Mouse (Mus musculus) thymus, adult 18-20 months (tissue): ENCODE measurements around the gene Arhgef17.

Experiments used
- DNase-seq, 2 experiments: peaks; one replicate each; pipeline ENCODE4 v3.0.0; 2022; ENCODE audit warnings: mixed read lengths in 2 of 2

Gene Arhgef17

DNA sequence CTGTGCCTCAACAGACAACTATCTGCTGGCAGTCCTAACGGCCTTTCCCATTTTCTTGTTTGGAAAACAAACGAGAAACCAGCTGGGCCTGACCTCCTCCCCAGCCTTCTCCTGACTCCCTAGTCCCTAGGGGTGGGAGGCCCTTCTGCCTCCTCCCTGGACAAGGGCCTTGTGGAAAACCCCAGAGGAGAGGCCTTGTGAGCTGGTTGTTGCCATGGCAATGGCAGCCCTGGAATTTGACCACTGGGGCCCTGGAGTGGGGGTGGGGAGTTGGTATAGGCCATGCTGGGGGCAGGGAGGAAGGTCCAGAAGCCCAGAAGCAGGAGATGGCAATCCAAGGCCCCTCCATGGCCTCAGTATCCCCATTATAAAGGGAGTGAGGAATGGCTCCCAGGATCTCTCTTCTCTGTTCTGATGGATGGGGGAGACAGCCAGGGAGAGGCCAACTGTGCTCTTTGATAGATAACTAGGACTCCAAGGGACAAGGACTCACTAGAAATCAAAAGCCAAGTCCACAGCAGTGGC is 20.6 kb downstream of the Arhgef17 start:
- DNase-seq: no peak

DNA sequence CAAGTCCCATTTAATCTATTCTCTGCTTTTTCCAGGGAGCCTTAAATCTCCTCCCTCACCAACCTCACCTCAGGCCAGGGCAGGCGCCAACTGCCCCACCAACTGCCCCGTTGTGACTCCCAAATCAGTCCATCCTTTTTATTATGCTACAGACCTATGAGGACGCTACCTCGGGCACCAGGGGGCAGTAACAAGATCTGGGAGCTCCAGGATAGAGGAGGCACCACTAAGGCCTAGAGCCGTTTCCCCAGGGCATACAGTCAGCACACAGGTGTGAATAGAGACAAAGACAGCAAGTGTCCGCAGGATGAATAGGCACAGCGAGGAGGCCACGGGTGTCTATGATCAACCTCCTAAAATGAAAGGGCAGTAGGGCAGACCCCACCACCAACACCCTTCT is 23.3 kb downstream of the Arhgef17 start:
- DNase-seq: no peak

DNA sequence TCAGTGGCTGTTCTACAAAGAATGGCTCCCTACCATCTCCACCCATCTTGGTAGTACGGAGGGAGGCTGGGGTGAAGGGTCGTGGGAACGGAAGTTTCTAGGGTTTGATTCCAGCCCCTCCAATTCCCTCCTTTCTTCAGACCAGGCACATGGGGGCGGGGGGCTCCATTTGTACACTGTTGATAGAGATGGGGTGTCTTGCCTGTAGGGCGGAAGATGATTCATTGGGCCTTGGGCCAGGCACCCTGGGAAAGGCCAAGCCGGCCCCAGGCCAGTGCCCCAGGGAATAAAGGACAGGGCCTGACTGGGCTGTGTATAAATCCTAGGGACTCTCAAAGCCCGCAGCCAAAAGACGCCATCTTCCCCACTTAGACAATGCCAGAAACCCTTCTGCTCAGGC is 23.8 kb downstream of the Arhgef17 start:
- no peak for DNase-seq

DNA sequence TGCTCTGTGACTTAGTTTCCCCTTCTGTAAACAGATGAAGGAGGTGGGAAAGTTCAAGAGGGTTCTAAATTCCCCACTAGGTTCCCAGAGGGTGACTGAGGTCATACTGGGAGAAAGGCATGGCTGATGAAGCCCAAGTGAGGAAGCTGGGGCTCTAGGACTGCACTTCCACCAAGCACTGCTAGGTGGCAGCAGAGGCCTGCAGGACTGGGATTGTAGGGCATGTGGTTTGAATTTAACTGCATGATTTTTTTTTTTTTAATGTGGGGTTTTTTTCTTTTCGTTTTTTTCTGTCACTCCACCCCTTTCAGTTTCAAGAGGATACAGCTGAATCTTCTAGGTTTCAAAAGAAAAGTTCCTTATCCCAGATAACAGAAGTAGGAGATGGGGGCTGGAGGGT is 24.7 kb downstream of the Arhgef17 start:
- peak in 1 of 2 experiments; percentile 42 for DNase-seq

DNA sequence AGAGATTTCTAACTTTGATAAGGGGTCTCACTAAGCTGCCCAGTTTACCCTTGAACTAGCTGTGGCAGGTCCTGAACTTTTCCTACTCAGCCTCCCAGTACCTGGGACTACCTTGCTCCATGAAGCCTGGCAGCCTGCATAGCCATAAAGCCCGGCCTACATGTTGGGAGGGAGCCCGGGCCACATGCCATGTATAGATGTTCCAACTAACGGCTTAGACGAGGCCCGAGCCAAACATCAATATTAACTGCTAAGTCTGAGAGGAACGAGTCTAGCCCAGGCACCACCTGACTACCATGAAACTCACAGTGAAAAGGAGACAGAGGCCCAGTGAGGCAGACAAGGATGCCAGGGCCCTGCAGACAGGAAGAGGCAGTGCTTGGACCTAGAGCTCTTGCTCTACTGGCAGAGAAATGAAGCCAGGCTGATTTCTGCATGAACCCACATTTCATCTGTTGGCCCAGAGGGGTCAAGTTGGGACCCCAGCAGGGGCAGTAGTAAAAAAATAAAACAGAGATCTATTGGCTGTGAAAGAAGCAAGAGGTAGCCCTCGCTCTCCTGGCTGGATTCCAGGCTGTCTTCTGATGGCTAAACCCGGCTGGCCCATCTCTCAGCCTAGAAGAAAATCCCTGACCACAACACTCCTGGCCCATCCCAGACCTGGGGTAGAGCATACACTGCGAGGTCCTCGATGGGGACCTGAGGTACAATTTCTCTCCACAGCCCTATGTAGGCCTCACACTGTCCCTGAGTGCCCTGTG is 25.7 kb downstream of the Arhgef17 start:
- no peak for DNase-seq

DNA sequence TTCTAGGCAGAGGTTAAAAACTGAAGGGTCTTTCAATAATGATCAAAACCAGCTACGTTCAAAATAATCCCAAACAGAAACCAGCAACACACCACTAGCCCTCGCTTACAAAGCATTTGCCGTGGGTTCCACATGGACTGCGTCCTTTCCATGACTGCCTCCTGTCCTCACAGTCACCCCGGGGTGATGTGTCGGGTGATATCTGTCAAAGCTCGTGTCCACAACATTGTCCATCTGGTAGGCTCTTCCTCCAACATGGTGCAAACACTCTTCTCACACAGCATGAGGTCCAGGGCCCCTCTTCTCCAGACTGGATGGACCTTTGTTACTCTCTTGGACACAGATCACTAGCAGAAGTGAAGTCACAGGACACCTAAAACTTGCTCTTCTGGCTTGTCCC is 26.9 kb downstream of the Arhgef17 start:
- no peak for DNase-seq

DNA sequence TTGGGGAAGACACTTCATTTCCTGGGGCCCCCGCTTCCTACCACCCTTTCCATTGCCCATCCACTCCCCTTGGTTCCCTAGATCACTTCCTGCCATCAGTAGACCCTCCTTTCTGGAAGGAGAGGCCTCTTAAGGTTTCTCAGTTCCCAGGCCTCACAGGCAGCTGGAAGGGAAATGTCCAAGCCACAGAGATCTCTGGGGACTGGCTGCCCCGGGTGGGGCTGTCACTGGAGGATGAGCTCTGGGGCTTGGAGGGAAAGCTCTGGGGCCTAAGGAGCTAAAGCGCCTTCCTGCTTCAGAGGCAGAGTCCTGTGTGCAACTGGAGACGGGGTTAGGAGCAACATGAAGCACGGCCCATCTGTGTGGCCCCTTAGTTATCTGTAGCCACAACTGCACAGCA is 27.3 kb downstream of the Arhgef17 start:
- no peak for DNase-seq

DNA sequence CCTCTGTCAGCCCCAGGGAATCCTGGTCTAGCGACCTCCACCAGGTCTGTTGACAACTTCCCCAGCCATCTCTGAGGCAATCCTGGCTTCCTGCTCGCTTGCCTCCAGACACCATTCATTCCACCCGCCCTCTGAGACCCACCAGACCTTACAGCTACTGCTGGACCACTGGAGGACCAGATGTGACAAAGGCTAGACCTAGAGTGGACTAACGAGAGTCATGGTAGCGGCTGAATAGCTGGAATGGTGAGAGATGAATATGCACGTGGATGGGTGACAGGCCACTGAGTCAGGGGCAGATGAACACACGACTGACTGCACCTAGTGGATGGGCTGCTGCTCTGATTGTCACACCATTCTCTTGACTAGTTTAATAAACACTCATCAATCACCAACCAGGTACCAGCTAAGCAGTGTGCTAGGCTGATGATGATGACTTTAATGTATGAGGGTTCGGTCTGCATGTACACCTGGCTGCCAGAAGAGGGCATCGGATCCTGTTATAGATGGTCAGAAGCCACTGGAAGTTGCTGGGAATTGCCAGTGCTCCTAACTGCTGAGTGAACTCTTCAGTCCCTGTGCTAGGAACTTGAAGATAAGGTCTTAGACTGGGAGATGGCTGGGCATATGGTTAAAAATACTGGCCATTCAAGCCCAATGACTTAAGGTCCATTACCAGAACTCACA is 29.3 kb downstream of the Arhgef17 start:
- DNase-seq: no peak

DNA sequence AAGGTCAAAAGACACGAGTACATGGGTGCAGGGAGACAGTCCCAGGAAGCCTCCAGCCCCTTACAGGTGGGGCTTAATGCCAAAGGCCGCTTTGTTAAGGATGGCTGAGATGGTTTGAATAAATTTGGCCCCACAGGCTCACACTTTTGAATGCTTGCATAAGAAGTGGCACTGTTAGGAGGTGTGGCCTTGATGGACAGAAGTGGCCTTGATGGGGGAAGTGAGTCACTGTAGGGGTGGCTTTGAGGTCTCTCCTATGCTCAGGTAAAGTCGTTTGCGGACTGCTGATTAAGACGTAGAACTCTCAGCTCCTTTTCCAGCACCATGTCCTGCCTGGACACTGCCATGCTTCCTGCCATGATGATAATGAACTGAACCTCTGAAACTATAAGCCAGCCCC is 34.1 kb downstream of the Arhgef17 start:
- DNase-seq: no peak

DNA sequence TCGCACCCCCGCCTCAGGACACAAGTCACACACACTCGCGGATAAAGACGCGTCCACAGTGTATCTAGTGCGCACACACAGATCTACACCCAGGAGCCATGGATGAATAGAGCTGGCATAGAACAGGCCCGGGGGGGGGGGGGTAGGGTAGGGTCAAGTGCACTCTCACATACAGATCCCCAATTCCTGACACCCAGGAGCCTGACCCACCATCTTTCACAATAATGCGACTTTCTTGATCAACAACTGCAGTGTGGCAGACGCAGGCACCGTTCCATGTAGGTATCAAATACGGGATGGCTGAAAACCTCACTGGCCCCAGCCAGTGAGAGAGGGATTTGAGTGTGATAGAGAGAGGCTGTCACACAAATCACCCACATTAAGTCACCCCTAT is 37.1 kb downstream of the Arhgef17 start:
- DNase-seq: no peak

DNA sequence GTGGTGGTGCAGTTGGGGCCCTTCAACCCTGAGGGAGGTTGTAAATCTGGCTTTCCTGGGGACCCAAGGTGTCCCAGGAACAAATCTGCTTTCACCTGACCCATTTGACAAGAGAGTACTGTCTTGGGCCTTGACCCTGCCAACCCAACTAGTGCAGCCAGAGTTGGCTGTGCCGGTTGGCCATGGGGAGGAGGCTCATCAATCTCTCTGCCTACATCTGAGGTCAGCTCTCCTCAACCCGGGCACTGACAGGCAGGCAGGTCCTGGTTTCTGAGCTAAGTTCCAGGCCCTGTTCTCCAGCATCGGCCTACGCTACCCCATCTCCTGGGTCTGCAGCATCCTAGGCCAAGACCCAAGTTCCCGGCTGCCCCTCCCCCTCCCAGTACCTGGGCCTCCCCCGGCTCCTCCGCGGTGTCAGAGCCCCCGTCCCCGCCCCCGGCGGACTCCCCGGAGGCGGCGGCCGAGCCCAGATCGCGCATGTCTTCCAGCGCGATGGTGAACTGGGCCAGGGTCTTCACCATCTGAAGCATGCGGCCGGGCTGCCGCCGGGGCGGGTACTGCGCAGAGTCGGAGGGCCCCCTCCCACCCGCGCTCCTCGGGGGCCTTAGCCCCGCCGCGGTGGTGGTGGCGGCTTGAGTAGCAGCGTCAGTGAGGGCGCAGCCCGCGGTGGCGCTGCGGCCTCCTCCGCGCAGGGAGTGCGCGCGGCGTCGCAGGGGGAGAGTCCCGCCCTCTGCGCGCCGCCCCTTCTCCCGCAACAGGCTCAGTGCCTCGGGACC is 37.7 kb downstream of the Arhgef17 start:
- DNase-seq: peak in 1 of 2 experiments; percentile 12

DNA sequence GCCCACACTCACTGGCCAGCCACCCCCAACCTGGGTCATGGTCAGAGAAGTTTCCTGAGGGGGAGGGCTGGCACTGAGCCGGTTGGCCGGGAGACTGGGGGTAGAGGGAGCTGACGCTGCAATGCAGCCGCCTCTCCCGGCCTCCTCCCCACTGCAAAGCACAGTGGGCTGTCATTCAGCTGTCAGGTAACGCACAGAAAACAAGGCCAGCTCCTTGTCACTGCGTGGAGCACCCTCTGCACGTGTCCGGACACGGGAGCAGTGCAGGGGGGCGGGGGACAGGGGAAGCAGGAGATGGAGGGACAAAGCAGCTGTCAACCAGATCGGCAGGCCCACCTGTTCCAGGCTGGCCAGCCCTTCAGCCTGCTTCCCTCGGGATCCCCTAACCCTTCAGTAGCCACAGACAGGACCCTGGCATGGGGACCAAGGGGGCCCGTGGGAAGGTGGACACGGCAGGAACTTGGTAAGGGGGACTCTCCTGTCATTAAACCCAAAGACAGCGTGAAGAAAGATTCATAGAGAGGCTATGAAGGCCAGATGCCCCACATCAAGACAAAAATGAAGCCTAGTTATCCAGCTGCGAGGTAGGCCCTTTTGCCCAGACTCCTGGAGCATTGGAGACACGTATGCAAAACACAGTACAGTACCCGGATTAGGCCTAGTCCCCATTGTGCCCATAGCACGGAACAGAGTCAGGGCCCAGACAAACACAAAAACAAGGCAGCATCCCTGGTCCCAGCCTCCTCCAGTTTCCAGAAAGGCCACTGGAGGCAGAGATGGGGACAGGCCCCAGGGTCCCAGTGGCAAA is 38.5 kb downstream of the Arhgef17 start:
- no peak for DNase-seq

DNA sequence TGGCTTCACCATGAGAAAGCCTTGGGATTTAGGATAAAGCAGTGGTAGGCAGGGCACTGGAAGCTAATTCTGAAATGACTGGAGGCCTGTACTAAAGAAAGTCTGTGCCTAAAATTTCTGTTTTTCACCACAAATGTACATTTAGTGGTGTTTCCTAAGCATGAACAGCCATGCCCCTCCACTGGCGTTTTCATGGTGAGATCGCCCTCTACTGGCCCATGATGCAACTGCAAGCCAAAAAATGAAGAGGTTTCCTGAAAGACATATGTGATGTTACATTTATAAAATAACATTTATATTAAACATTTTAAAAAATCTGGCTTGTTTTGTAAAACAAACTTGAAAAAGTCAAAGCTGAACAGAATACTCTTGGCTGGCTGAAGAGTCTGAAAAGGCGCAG is 45.4 kb downstream of the Arhgef17 start:
- DNase-seq: no peak

DNA sequence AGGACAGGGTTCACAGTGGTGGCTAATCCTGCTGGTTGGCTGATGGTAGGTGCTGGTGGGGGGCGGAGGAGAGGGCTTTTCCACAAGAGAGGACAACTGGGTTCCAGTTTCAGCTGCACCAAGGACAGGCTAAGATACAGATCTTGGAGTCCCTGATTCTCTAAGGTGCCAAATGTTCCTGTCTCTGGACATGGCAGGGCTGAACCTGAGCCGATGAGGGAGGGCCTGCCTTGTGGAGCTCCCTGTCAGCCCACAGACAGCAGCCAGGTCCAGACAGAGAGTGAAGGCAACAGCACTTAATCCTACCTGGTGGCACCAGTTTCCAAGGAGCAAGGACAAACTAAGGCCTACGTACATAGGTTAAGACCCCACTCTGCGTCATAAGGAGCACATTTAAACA is 47.4 kb downstream of the Arhgef17 start:
- no peak for DNase-seq

DNA sequence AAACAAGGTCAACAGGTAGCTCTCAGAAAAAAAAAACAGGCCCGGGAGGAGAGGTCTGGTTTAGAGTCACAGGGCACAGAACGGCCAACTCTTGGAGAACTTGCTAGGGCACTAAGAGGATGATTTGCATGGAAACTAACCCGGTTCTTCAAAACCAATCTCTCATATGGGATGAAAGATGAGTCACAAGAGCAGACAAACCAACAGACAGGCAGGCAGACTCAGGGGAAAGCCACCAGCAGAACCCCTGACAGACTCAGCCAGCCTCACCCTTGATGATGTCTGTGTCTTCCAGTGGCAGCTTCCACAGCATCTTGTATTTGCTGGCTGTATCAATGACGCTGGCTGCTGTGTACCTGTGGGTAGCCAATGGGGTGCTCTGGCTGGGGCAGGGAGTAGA is 50.0 kb downstream of the Arhgef17 start:
- no peak for DNase-seq

DNA sequence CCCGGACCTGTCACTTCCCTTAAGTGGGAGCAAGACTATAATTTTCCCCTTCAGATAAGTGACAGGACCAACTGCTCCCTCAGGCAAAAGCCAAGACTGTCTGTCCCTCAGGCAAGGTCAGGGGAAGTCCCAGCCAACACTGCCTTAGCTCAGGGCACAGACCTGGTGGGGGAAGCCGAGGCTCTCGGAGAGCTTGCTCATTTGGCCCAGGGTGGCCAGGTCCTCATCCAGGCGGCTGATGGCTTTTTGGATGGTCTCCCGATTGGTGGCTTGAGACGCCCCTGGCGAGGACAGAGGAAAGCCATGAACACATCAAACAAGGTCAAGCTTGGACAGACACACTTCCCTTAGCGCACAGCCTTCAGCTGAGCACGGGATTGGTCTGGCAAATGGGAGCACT is 50.4 kb downstream of the Arhgef17 start:
- DNase-seq: no peak

DNA sequence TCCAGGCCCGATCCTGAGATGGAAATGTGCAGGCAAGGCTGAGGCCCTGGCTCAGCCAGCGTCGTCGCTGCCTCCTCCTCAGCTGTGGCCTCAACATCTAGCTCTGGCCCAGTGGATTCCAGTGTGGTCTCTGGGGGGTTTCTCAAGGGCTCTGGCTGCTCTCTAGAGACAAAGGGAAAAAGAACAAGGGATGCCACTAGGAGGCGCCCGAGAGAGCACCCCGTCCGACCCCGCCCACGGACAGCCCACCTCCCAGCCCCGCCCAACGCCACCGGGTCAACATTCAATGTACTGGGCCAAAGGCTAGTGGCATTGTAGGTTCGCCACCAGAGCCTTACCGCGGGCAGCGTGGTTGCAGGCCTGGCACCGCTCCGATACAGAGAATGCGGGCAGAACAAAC is 52.3 kb downstream of the Arhgef17 start:
- peak; percentile 31 to 37 for DNase-seq

DNA sequence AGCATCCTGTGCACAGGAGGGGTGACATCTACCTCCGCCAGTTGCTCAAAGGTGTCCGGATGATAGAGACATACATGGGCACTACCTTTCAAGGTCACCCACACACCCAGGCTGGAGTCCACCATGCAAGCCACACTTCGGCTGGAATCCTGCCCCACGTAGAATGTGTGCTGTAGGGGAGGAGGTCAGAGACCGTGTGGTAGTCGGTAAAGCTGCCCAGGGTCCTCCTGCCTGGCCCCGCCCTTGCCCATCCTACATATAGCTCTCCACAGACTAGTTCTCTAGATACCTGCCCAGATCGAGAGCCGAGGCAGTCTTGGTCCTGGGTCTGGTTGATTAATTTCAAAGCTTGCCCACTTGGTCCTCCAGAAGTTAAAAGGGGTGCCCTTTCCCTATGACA is 55.1 kb downstream of the Arhgef17 start:
- DNase-seq: no peak

DNA sequence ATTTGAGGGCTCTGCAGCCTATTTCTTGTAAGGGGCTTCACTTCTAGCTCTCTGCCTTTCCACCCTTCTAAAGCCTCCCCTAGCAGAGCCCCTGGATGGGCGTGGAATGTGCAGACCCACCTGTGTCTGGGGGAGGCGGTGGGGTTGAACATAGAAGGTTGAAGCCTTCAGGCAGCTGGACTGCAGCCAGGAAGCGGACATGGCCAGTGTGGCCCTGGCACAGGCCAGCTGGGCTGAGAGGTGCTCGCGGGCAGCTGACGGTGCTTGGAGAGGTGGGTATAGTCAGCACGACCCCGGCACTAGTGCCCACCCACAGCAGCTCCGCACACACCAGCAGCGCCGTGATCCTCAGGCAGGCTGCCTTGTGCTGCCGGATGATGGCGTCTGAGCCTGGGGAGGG is 55.6 kb downstream of the Arhgef17 start:
- no peak for DNase-seq

DNA sequence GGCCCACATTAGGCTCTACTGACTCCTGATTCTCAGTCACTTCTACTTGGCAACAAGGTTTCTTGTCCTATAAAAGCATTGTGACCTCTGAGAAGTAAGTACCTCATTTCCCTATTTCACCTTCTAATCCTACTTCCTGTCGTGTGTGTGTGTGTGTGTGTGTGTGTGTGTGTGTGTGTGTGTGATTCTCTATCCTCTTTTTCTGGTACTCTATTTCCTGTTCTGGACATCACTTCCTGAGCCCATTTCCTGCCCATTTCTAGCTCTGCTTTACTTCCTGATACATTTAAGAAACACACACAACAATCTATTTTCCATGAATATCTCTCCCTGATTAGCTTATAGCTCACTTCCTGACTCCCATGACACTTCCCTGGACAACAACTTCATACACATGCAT is 56.1 kb downstream of the Arhgef17 start:
- DNase-seq: no peak

DNA sequence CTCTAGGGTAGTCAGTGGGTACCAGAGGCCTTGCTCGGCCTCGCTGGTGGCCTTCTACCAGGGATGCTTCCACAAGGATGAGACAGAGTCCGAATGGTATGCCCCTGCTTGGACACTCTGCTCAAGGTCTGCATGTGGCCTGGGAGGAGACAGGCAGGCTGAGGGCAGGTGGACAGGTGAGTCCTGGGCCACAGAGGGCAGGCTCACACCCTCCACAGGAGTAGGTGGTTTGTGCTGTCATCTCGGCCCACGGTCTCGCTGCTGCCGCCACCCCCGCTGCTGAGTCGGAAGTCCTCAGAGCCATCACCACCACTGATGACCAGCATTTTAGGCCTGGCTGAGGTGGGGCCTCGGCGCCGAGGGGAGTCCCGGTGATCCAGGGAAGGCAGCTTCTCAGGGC is 58.7 kb downstream of the Arhgef17 start:
- DNase-seq: no peak

DNA sequence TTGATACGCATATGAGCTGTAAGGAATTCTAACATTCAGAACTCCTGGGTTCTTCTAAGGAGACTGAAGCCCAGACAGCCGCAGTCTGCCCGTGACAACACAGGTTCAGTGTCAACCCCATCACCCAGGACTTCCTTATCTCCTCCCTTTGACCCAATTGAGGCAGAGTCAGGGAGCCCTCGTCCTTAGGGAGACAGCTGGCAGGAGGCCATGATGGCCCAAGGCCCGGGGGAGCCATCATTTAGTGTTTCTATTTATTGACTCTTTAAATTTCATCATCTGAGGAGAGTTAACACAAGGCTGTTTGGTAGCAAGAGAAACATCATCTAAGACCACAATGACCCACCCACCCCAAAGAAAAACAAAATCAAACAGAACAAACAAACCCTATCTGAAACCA is 60.0 kb downstream of the Arhgef17 start:
- no peak for DNase-seq

DNA sequence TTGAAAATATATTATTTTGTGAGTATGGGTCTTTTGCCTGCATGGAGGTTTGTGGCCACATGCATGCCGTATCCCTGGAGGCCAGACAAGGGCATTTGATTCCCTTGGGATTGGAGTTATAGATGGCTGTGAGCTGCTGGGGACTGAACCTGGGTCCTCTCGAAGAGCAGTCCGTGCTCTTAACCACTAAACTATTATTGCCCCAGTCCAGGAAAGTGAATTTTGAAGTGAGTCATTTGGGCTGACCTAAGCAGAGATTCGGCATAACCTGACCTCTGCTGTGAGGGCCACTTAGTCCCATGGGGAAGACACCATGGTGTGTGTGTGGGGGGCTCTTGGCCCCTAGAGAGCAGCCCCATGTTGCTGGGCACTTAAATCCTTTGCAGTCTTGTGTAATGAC is 60.6 kb downstream of the Arhgef17 start:
- DNase-seq: no peak
